Mouse (Mus musculus): Measurements from ENCODE around the gene Retreg3. TPM values are rescaled to one million over a fixed set of nuclear protein-coding genes. Genes with fewer than 3 reads are reported as not detected.

The Retreg3 gene
- total and polyA plus RNA-seq, 2 experiments = 46.3 to 61.2 TPM

DNA sequence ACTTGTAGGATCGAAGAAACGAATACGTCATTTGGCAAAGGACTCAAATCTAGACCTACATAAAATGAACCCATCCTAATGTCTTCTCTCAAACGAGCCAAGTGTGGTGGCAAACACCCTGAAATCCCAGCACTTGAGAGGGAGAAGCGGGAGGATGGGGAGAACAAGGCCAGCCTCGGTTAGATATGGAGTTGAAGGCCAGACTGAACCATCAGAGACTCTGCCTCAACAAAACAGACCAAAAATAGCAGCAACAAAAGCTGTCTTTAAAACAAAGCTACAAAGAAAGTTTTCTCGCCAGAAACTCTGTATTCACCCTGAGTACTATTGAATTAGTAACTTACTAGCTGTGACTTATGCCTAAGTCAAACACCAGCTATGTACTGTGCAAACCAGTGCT is 17.3 kb upstream of the Retreg3 start:
- Histone ChIP-seq H3K27ac (replicated peaks; ENCODE audit: insufficient read depth, low read depth, low read length) (no peak overlapping the region), H3K9ac (ENCODE audit: low read depth, low read length) (no peak overlapping the region), H3K79me2 (ENCODE audit: control insufficient read depth, insufficient read depth, low read length) (no peaks in the 10 kb centered on the region), H3K4me1 (ENCODE audit: control insufficient read depth, insufficient read depth, low read length) (peaks cover 15% of the 10 kb centered on the region), H3K4me3 (ENCODE audit: insufficient read depth, low read depth, low read length) (no peak overlapping the region), H3K27me3 (ENCODE audit: control insufficient read depth, insufficient read depth, low read length) (no peaks in the 10 kb centered on the region), H3K36me3 (ENCODE audit: control insufficient read depth, insufficient read depth, low read length) (no peaks in the 10 kb centered on the region)
- DNase-seq (ENCODE audit: extremely low read depth, low read depth, low spot score) = no peak
- TF ChIP-seq POLR2A (IDR thresholded peaks at IDR 0.05; ENCODE audit: extremely low read depth, insufficient read depth, low read length) (no peak), CTCF (IDR thresholded peaks at IDR 0.05; ENCODE audit: low read depth, low read length) (no peak)
- 85% methylated on average over 7 of the region's 7 CpGs for WGBS

DNA sequence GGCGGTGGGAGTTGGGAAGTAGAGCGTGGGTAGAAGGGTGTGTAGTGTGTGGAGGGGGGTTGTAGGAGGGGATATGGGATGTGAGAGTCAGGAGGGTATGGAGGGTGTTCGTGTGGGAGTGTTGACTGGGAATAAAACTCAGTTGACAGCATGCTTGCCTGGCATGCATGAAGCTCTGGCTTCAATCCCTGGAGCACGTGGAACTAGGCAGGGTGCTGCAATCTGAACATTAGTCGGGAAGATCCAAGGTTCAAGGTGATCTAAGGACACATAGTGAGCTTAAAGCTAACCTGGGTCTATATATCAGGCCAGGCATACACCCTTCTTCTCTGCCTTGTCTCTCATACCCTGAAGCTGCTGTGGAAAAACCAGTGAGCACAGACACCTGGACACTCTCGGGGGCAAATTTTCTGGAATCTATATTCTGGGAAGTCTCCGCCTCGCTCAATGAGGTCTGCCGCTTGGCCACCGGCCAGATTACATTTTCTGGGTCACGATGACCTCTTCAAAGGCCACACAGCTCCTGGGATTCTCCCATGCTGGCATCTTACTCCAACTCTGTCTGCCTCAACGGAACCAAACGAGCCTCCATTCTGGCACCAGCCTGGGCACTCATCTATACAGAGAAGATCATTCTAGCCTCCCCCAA is 14.6 kb upstream of the Retreg3 start:
- 29% methylated on average over 13 of the region's 13 CpGs for WGBS

DNA sequence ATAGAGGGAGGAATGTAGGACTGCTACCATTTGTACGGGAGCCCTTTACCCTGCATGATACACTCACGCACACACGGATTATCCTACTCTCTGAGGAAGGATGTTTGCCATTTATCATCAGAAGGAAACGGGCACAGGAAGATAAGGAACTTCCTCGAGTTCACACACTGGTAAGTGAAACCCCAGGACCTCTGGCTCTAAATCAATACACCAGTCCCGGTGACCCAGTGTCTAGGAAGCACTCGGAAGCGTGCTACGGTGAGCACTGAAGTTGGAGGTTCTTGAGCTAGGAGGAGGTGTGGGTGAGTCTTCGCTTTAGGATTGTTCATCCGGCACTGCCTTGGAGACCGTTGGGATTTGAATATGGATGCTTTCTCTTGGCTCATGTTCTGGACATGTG is 13.3 kb upstream of the Retreg3 start:
- Histone ChIP-seq H3K4me1 (ENCODE audit: control insufficient read depth, insufficient read depth, low read length) (peaks cover 14% of the 10 kb centered on the region), H3K9ac (ENCODE audit: low read depth, low read length) (no peak overlapping the region), H3K4me3 (ENCODE audit: insufficient read depth, low read depth, low read length) (no peak overlapping the region), H3K27me3 (ENCODE audit: control insufficient read depth, insufficient read depth, low read length) (no peaks in the 10 kb centered on the region), H3K79me2 (ENCODE audit: control insufficient read depth, insufficient read depth, low read length) (no peaks in the 10 kb centered on the region), H3K27ac (replicated peaks; ENCODE audit: insufficient read depth, low read depth, low read length) (no peak overlapping the region), H3K36me3 (ENCODE audit: control insufficient read depth, insufficient read depth, low read length) (no peaks in the 10 kb centered on the region)
- 59% methylated on average over 12 of the region's 12 CpGs for WGBS
- TF ChIP-seq POLR2A (IDR thresholded peaks at IDR 0.05; ENCODE audit: extremely low read depth, insufficient read depth, low read length) (no peak), CTCF (IDR thresholded peaks at IDR 0.05; ENCODE audit: low read depth, low read length) (no peak)
- DNase-seq (ENCODE audit: extremely low read depth, low read depth, low spot score) = no peak

More for the DNA sequence above, 14.6 kb upstream of the Retreg3 start:
- DNase-seq (ENCODE audit: extremely low read depth, low read depth, low spot score) = peak; percentile 97
- Histone ChIP-seq H3K79me2 (ENCODE audit: control insufficient read depth, insufficient read depth, low read length) (no peaks in the 10 kb centered on the region), H3K4me1 (ENCODE audit: control insufficient read depth, insufficient read depth, low read length) (peaks cover 17% of the 10 kb centered on the region), H3K4me3 (ENCODE audit: insufficient read depth, low read depth, low read length) (no peak overlapping the region), H3K27me3 (ENCODE audit: control insufficient read depth, insufficient read depth, low read length) (no peaks in the 10 kb centered on the region), H3K36me3 (ENCODE audit: control insufficient read depth, insufficient read depth, low read length) (no peaks in the 10 kb centered on the region), H3K9ac (ENCODE audit: low read depth, low read length) (peak overlapping the region; percentile 27; the same call in 1 of the 2 replicates), H3K27ac (replicated peaks; ENCODE audit: insufficient read depth, low read depth, low read length) (peak overlapping the region; percentile 95)
- TF ChIP-seq CTCF (IDR thresholded peaks at IDR 0.05; ENCODE audit: low read depth, low read length) (no peak), POLR2A (IDR thresholded peaks at IDR 0.05; ENCODE audit: extremely low read depth, insufficient read depth, low read length) (no peak)

DNA sequence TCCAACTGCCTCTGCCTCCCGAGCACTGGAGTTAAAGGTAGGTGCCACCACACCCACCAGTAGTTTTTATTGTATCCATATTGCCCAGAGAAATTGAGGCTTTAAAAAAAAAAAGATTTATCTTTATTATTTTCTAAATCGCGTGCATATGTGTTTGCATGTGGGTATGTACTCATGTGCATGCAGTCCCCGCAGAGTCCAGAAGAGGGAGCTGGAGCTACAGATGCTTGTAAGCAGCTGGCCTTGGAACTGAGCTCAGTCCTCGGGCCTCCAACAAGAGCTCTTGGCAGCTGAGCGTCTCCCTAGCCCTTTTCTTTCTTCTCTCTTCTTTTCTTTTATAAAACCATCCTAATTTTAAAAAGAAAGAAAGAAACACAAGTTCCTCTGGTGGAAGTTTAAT is 12.0 kb upstream of the Retreg3 start:
- H3K4me3 ChIP-seq (ENCODE audit: insufficient read depth, low read depth, low read length) = no peak overlapping the region
- H3K36me3 ChIP-seq (ENCODE audit: control insufficient read depth, insufficient read depth, low read length) = no peaks in the 10 kb centered on the region
- H3K27ac ChIP-seq (replicated peaks; ENCODE audit: insufficient read depth, low read depth, low read length) = no peak overlapping the region
- H3K27me3 ChIP-seq (ENCODE audit: control insufficient read depth, insufficient read depth, low read length) = no peaks in the 10 kb centered on the region
- H3K4me1 ChIP-seq (ENCODE audit: control insufficient read depth, insufficient read depth, low read length) = peaks cover 14% of the 10 kb centered on the region
- peak; percentile 49 for DNase-seq (ENCODE audit: extremely low read depth, low read depth, low spot score)
- no peak overlapping the region for H3K9ac ChIP-seq (ENCODE audit: low read depth, low read length)
- 86% methylated on average over 6 of the region's 6 CpGs for WGBS
- no peaks in the 10 kb centered on the region for H3K79me2 ChIP-seq (ENCODE audit: control insufficient read depth, insufficient read depth, low read length)
- TF ChIP-seq POLR2A (IDR thresholded peaks at IDR 0.05; ENCODE audit: extremely low read depth, insufficient read depth, low read length) = no peak
- TF ChIP-seq CTCF (IDR thresholded peaks at IDR 0.05; ENCODE audit: low read depth, low read length) = peak; percentile 48; the same call in 1 of the 2 replicates

DNA sequence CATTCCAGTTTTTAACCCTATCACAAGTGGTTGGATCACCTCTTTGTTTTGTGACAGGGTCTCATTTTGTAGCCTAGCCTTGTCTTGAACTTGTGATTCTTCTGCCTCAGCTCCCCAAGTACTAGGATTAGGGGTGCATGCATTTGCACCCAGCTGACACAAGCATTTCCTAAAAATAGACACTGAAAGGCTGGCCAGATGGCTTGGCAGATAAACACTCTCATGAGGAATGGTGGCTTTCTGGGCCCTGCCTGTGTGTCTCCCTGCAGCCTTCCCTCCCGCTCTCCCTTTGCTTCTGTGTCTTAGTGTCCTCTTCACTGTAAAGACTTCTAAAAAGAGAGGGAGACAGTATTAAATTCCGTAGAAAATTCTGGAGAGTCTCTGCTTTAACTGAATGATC is 11.5 kb upstream of the Retreg3 start:
- 98% methylated on average over 2 of the region's 2 CpGs for WGBS
- no peak for DNase-seq (ENCODE audit: extremely low read depth, low read depth, low spot score)
- Histone ChIP-seq H3K9ac (ENCODE audit: low read depth, low read length) (no peak overlapping the region), H3K27ac (replicated peaks; ENCODE audit: insufficient read depth, low read depth, low read length) (no peak overlapping the region), H3K36me3 (ENCODE audit: control insufficient read depth, insufficient read depth, low read length) (peaks cover 5% of the 10 kb centered on the region), H3K4me1 (ENCODE audit: control insufficient read depth, insufficient read depth, low read length) (peaks cover 14% of the 10 kb centered on the region), H3K79me2 (ENCODE audit: control insufficient read depth, insufficient read depth, low read length) (no peaks in the 10 kb centered on the region), H3K4me3 (ENCODE audit: insufficient read depth, low read depth, low read length) (no peak overlapping the region), H3K27me3 (ENCODE audit: control insufficient read depth, insufficient read depth, low read length) (no peaks in the 10 kb centered on the region)
- TF ChIP-seq POLR2A (IDR thresholded peaks at IDR 0.05; ENCODE audit: extremely low read depth, insufficient read depth, low read length) = no peak
- no peak for TF ChIP-seq CTCF (IDR thresholded peaks at IDR 0.05; ENCODE audit: low read depth, low read length)

DNA sequence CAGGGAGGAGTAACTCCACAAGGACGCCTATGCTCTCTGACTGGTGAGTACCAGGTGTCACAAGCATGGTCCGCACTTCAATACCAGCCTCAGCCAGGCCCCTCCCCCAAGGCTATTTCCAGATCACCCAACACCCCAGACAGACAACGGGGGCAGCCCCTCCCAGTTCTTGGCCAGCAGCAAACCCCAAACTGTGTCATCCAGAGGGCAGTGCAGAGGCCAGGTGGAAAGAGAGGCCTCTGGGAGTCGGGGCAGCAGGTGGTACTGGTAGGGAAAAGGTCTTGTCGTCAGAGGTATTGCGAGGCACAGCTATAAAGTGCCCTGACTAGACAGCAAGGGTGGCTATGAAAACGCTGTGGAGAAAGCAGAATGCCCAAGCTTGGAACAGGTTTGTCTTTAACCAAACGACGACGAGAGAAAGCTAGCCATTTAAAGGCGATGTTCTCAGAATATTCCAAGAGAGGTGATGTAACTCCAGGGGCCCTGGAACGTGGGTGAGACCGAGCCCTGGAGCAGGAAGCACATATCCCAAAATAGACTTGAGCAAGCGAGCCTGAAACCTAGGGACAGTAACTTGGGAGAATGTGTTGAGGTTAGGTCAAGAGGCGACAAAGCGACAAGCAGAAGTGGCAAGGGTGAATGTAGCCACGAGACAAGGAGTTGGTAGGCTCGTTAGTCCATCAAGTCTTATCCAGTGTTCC is 10.5 kb upstream of the Retreg3 start:
- 29% methylated on average over 18 of the region's 18 CpGs for WGBS

More for the DNA sequence above, 10.5 kb upstream of the Retreg3 start:
- Histone ChIP-seq H3K4me1 (ENCODE audit: control insufficient read depth, insufficient read depth, low read length) (peaks cover 14% of the 10 kb centered on the region), H3K36me3 (ENCODE audit: control insufficient read depth, insufficient read depth, low read length) (peaks cover 7% of the 10 kb centered on the region), H3K9ac (ENCODE audit: low read depth, low read length) (peak overlapping the region; percentile 4; the same call in 1 of the 2 replicates), H3K79me2 (ENCODE audit: control insufficient read depth, insufficient read depth, low read length) (no peaks in the 10 kb centered on the region), H3K27me3 (ENCODE audit: control insufficient read depth, insufficient read depth, low read length) (no peaks in the 10 kb centered on the region), H3K27ac (replicated peaks; ENCODE audit: insufficient read depth, low read depth, low read length) (peak overlapping the region; percentile 67), H3K4me3 (ENCODE audit: insufficient read depth, low read depth, low read length) (no peak overlapping the region)
- TF ChIP-seq POLR2A (IDR thresholded peaks at IDR 0.05; ENCODE audit: extremely low read depth, insufficient read depth, low read length) = no peak
- TF ChIP-seq CTCF (IDR thresholded peaks at IDR 0.05; ENCODE audit: low read depth, low read length) = no peak
- DNase-seq (ENCODE audit: extremely low read depth, low read depth, low spot score) = peak; percentile 95
